Mouse (Mus musculus): Measurements from ENCODE around the gene Traf6. TPM values are rescaled to one million over a fixed set of nuclear protein-coding genes. Genes with fewer than 3 reads are reported as not detected.
A peak's percentile ranks its signal among the peaks of the same experiment; 100 is the strongest.

Traf6 gene
- polyA plus RNA-seq, 1 experiment from 2014 or later, result 15.4 TPM

DNA sequence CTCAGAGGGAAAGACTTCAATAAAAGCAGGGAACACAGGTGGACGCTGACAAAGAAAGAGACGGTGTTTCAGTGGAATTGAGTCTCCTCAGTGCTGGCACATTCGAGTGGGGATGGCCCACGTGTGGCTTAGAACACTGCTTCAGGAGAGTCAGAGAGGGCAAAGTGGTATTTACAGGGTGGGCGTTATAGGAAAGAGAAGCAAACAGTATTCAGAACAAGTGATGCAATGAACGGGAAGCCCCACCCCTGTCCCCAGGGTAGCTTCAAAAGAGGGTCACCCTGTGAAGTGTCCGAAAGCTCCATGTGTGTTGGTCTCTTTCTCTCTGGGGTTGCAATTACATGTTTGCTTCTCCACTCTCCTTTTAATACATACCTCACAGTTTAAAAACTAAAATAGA lies 17.4 kb downstream of the Traf6 start:
- 81% methylated on average over 7 of the region's 7 CpGs for WGBS
- no peak for TF ChIP-seq CTCF (IDR thresholded peaks at IDR 0.05; ENCODE audit: low read depth)
- DNase-seq, result no peak
- Histone ChIP-seq H3K4me3 (ENCODE audit: low read depth, low read length) (no peak overlapping the region), H3K27me3 (ENCODE audit: insufficient read depth, low read length) (no peaks in the 10 kb centered on the region), H3K4me2 (no peak overlapping the region), H3K36me3 (ENCODE audit: insufficient read depth) (peaks cover 52% of the 10 kb centered on the region), H3K9me3 (ENCODE audit: low read depth, low read length) (no peaks in the 10 kb centered on the region), H3K27ac (ENCODE audit: low read depth) (no peak overlapping the region), H3K9ac (no peak overlapping the region), H3K4me1 (ENCODE audit: insufficient read depth) (no peaks in the 10 kb centered on the region)
- no peak for ATAC-seq (ENCODE audit: insufficient read depth)

DNA sequence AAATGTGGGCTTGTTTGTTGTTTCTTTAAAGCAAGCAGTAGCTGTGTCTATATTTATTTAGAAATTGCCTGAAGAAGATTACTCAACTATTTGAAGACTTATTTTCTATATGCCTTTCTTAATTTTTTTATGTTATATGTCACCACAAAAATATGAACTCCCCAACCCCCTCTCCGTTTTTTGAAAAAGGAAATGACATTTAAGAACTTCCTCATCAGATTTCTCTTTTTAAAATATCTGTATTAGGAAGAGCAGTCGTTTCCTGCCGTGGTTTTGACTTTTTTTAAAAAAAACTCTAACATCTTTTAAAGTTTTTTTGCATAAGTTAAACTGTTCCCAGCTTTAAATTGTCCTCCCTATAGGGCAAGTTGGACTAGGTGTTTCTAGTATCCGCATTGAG lies 21.1 kb downstream of the Traf6 start:
- no peak overlapping the region for H3K4me3 ChIP-seq (ENCODE audit: low read depth, low read length)
- H3K27me3 ChIP-seq (ENCODE audit: insufficient read depth, low read length), result no peaks in the 10 kb centered on the region
- H3K9me3 ChIP-seq (ENCODE audit: low read depth, low read length), result no peaks in the 10 kb centered on the region
- no peak for TF ChIP-seq CTCF (IDR thresholded peaks at IDR 0.05; ENCODE audit: low read depth)
- WGBS, result 71% methylated on average over 4 of the region's 4 CpGs
- no peak overlapping the region for H3K9ac ChIP-seq
- peaks cover 27% of the 10 kb centered on the region for H3K36me3 ChIP-seq (ENCODE audit: insufficient read depth)
- H3K27ac ChIP-seq (ENCODE audit: low read depth), result no peak overlapping the region
- ATAC-seq (ENCODE audit: insufficient read depth), result no peak
- H3K4me2 ChIP-seq, result no peak overlapping the region
- no peak for DNase-seq
- H3K4me1 ChIP-seq (ENCODE audit: insufficient read depth), result no peaks in the 10 kb centered on the region

DNA sequence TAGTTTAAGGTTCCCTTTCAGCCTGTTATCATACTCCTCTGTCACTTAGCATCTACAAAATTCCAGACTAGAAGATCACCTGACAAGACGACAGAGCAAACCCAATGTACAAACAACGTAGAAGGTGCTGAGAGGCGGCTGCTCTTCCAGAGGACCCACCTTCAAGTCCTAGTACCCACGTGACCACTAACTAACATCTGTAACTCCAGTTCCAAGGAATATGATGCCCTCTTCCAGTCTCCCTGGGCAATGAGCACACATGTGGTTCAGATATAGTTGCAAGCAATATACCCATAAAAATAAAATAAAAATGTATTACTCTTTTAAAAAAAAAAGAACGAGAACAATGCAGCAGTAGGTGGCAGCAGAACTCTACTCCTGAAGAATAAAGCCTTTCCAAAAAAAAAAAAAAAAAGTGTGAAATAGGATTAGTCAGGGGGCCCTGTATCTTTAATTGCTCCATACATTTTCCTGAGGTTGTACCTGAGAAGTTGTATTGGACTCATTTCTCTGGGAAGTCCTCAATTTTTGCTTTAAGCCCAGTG lies 27.8 kb downstream of the Traf6 start:
- 35% methylated on average over 5 of the region's 5 CpGs for WGBS
- no peaks in the 10 kb centered on the region for H3K27me3 ChIP-seq (ENCODE audit: insufficient read depth, low read length)
- DNase-seq (peak; percentile 73), ATAC-seq (ENCODE audit: insufficient read depth) (no peak)
- no peaks in the 10 kb centered on the region for H3K9me3 ChIP-seq (ENCODE audit: low read depth, low read length)
- no peak overlapping the region for H3K9ac ChIP-seq
- H3K4me1 ChIP-seq (ENCODE audit: insufficient read depth), result no peaks in the 10 kb centered on the region
- H3K4me3 ChIP-seq (ENCODE audit: low read depth, low read length), result no peak overlapping the region
- H3K36me3 ChIP-seq (ENCODE audit: insufficient read depth), result no peaks in the 10 kb centered on the region
- H3K4me2 ChIP-seq, result no peak overlapping the region
- H3K27ac ChIP-seq (ENCODE audit: low read depth), result no peak overlapping the region
- peak; percentile 59 for TF ChIP-seq CTCF (IDR thresholded peaks at IDR 0.05; ENCODE audit: low read depth)

DNA sequence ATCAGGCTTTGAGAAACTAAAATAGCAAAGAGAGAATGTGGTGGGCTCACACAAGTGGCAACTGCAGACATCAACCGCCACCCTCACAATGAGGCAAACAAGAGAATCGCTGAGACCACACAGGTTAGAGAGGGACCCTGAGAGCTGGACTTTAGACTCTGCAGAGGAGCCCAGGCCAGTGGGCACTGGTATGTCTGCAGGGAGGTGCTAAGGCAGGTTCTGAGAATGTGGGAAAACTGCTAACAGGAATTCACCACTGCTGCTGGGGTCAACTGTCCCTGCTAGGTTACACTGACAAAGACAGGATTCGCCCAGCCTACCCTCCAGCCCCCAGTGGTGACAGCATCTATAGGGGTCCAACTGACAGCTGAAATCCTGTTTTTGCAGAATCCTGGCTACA lies 33.4 kb downstream of the Traf6 start:
- TF ChIP-seq CTCF (IDR thresholded peaks at IDR 0.05; ENCODE audit: low read depth), result no peak
- H3K27me3 ChIP-seq (ENCODE audit: insufficient read depth, low read length), result no peaks in the 10 kb centered on the region
- DNase-seq (no peak), ATAC-seq (ENCODE audit: insufficient read depth) (no peak)
- 80% methylated on average over 3 of the region's 3 CpGs for WGBS
- H3K4me3 ChIP-seq (ENCODE audit: low read depth, low read length), result no peak overlapping the region
- no peak overlapping the region for H3K9ac ChIP-seq
- no peak overlapping the region for H3K27ac ChIP-seq (ENCODE audit: low read depth)
- H3K9me3 ChIP-seq (ENCODE audit: low read depth, low read length), result no peaks in the 10 kb centered on the region
- H3K4me1 ChIP-seq (ENCODE audit: insufficient read depth), result no peaks in the 10 kb centered on the region
- peaks cover 5% of the 10 kb centered on the region; the same call in 1 of the 2 replicates for H3K36me3 ChIP-seq (ENCODE audit: insufficient read depth)
- no peak overlapping the region for H3K4me2 ChIP-seq

DNA sequence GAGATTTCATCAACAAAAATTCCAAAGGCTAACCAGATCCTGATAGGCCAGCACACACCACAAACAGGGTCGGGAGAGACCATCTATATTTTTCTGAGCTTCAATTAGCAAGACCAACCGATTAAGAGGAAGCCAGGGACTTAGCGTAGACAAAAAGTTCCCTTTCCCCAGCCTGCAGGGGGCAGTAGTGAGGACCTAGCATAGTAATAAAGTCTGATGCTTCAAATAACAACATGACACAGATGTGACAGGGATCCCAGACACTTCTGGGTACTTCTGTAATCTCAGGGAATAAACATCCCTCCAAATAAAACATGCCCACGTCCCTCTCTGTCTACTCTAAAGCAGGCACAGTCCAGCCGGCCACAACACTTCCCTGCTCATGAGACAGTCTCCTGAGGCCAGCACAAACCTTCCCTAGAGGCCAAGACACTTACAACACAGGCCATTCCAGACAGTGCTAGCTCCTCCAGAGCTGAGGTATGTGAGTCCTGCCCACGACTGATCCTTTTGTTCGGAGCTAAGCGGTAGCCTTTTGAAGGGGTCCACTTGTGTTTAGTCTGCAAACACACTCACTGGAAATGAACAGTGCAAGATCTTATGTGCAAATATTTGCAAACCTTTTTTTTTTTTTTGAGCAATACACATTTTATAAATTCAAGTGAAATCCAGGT lies 37.6 kb downstream of the Traf6 start:
- H3K27me3 ChIP-seq (ENCODE audit: insufficient read depth, low read length), result no peaks in the 10 kb centered on the region
- no peaks in the 10 kb centered on the region for H3K9me3 ChIP-seq (ENCODE audit: low read depth, low read length)
- peaks cover 30% of the 10 kb centered on the region for H3K36me3 ChIP-seq (ENCODE audit: insufficient read depth)
- no peaks in the 10 kb centered on the region for H3K4me1 ChIP-seq (ENCODE audit: insufficient read depth)
- H3K4me3 ChIP-seq (ENCODE audit: low read depth, low read length), result no peak overlapping the region
- no peak overlapping the region for H3K9ac ChIP-seq
- H3K4me2 ChIP-seq, result no peak overlapping the region
- H3K27ac ChIP-seq (ENCODE audit: low read depth), result no peak overlapping the region
- DNase-seq, result peak; percentile 72
- 56% methylated on average over 8 of the region's 8 CpGs for WGBS
- ATAC-seq (ENCODE audit: insufficient read depth), result peak; percentile 94
- peak; percentile 66 for TF ChIP-seq CTCF (IDR thresholded peaks at IDR 0.05; ENCODE audit: low read depth)

DNA sequence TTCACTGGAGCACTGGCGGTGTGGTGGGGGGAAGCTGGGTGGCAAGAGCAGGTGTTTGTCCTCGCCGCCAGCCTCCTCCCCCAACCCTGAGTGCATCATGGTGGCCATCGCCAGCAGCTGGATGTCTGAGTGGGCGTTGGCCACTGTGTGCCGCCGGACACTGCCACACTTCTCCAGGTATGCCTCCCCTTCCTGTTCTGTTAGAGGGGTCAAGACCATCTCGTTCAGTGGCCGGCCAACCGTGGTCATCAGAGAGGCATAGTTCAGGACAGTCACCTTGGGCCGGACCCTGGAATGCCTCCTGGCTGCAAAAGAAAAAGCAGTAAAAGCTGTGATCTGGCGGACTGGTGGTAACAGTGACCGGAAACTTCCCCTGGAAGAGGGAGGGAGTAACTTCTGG lies 38.9 kb downstream of the Traf6 start:
- ATAC-seq (ENCODE audit: insufficient read depth) (no peak), DNase-seq (no peak)
- no peak for TF ChIP-seq CTCF (IDR thresholded peaks at IDR 0.05; ENCODE audit: low read depth)
- Histone ChIP-seq H3K4me1 (ENCODE audit: insufficient read depth) (no peaks in the 10 kb centered on the region), H3K27me3 (ENCODE audit: insufficient read depth, low read length) (no peaks in the 10 kb centered on the region), H3K36me3 (ENCODE audit: insufficient read depth) (peaks cover 35% of the 10 kb centered on the region), H3K9me3 (ENCODE audit: low read depth, low read length) (no peaks in the 10 kb centered on the region), H3K4me3 (ENCODE audit: low read depth, low read length) (no peak overlapping the region), H3K4me2 (no peak overlapping the region), H3K27ac (ENCODE audit: low read depth) (no peak overlapping the region), H3K9ac (no peak overlapping the region)
- WGBS, result 80% methylated on average over 13 of the region's 13 CpGs

DNA sequence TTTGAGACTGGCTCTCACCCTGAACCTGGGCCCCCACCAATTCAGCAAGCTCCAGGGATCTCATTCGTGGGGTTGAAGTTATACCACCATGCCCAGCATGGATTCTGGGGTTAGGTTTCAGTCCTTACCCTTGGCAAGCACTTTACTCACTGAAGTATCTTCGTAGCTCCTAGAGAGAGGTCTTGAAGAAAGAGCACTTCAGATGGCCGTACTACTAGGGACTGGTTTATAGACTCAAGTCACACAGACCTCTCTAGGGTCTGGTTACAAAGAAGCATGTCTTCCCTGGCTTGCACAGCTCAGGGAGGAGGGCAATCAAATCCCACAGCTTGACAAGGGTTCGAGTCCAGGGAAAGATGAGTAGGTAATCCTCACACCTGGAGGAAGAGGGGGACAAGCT lies 43.6 kb downstream of the Traf6 start:
- 67% methylated on average over 4 of the region's 4 CpGs for WGBS
- Histone ChIP-seq H3K9ac (no peak overlapping the region), H3K4me3 (ENCODE audit: low read depth, low read length) (no peak overlapping the region), H3K27ac (ENCODE audit: low read depth) (no peak overlapping the region), H3K4me2 (no peak overlapping the region), H3K36me3 (ENCODE audit: insufficient read depth) (peaks cover 45% of the 10 kb centered on the region), H3K9me3 (ENCODE audit: low read depth, low read length) (no peaks in the 10 kb centered on the region), H3K27me3 (ENCODE audit: insufficient read depth, low read length) (no peaks in the 10 kb centered on the region), H3K4me1 (ENCODE audit: insufficient read depth) (peaks cover 4% of the 10 kb centered on the region; the same call in 1 of the 2 replicates)
- no peak for TF ChIP-seq CTCF (IDR thresholded peaks at IDR 0.05; ENCODE audit: low read depth)
- DNase-seq (no peak), ATAC-seq (ENCODE audit: insufficient read depth) (no peak; the same call in 1 of the 2 replicates)

All from lung, embryonic 14.5 days (tissue).